Mouse (Mus musculus): ENCODE results near the gene Pin1. TPM values are rescaled to one million over a fixed set of nuclear protein-coding genes. Genes with fewer than 3 reads are reported as not detected.
"Not testable (repeated sequence)": the region's sequence is repeated elsewhere in the genome, so short reads cannot be mapped to it uniquely, and the experiment has no call there.

Gene Pin1
- polyA plus RNA-seq, 1 experiment from 2014 or later, result 43.7 TPM

DNA sequence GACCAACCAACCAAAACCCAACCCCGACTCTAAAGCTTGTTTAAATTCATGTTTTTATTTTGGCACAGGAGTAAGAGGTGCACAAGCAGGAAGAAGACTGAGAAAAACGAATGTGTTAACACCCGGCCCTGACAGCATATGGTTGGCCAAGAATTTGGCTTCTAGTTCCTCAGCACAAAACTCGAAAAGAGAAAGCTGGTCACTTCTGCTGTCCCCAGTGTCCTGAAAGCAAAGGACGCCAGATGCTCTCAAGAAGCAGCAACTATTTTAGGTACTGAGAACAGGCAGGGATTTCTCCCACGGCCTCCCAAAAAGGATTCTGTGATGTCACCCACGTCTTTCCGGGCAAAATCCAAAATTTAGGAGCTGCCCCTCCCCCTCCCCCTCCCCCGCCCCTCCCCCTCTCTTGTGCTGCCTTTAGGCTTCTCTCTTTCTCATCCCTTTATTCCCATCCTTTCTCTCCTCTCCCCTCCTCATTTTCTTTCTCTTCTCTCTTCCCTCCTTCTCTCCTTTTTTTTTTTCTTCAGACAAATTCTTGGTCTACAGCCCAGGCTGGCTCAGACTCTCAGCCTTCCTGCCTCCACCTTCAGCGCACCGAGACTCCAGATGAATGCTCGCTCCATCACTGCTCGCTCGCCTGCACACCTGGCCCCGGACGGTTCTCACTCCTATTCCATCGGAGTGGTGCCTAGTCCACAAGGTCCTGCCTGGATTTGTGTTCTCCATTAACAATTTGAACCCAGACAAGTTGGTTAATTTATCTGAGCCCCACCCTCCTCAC is 33.4 kb downstream of the Pin1 start:
- no peak overlapping the region for H3K27ac ChIP-seq
- H3K4me3 ChIP-seq, result no peak overlapping the region
- 46% methylated on average over 16 of the region's 17 CpGs for WGBS
- H3K4me1 ChIP-seq, result no peaks in the 10 kb centered on the region
- H3K9me3 ChIP-seq, result no peaks in the 10 kb centered on the region
- no peak overlapping the region for H3K9ac ChIP-seq
- no peak overlapping the region for H3K4me2 ChIP-seq
- no peaks in the 10 kb centered on the region for H3K36me3 ChIP-seq
- no peaks in the 10 kb centered on the region for H3K27me3 ChIP-seq
- ATAC-seq (ENCODE audit: insufficient number of reproducible peaks, low FRiP score, low TSS enrichment, low read depth), result no peak

- no peak overlapping the region for H3K27ac ChIP-seq
- no peaks in the 10 kb centered on the region for H3K9me3 ChIP-seq
- no peaks in the 10 kb centered on the region for H3K4me1 ChIP-seq
- ATAC-seq (ENCODE audit: insufficient number of reproducible peaks, low FRiP score, low TSS enrichment, low read depth), result no peak
- no peak overlapping the region for H3K9ac ChIP-seq
- H3K27me3 ChIP-seq, result peaks cover 8% of the 10 kb centered on the region
- no peak overlapping the region for H3K4me2 ChIP-seq
- 50% methylated on average over 1 of the region's 1 CpGs for WGBS
- no peak overlapping the region for H3K4me3 ChIP-seq
- no peaks in the 10 kb centered on the region for H3K36me3 ChIP-seq
Measured at GRCm38 (mm10) chr9:20689403-20689802, 37.5 kb downstream of the Pin1 start.

- Histone ChIP-seq H3K27me3 (peaks cover 13% of the 10 kb centered on the region), H3K4me3 (no peak overlapping the region), H3K27ac (no peak overlapping the region), H3K9ac (no peak overlapping the region), H3K36me3 (no peaks in the 10 kb centered on the region), H3K9me3 (no peaks in the 10 kb centered on the region), H3K4me2 (no peak overlapping the region), H3K4me1 (0 out of 2 replicates have a peak, but pooled peaks cover 3% of the 10 kb centered on the region)
- WGBS, result 4% methylated on average over 4 of the region's 4 CpGs
- no peak for ATAC-seq (ENCODE audit: insufficient number of reproducible peaks, low FRiP score, low TSS enrichment, low read depth)
Measured at GRCm38 (mm10) chr9:20689913-20690312, 38.0 kb downstream of the Pin1 start.

DNA sequence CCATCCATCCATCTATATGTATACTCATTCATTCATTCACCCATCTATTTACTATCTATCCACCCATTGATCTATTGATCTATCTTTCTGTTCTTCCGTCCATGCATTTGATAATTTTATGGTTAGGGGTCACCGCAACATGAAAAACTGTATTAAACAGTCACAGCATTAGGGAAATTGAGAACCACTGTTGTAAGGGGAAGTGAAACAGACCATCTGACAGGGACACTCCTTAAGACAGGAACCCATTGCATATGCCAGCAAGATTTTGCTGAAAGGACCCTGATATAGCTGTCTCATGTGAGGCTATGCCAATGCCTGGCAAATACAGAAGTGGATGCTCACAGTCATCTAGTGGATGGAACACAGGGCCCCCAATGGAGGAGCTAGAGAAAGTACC is 38.6 kb downstream of the Pin1 start:
- not testable (repeated sequence) for H3K9ac ChIP-seq; H3K27ac ChIP-seq; H3K4me2 ChIP-seq; ATAC-seq (ENCODE audit: insufficient number of reproducible peaks, low FRiP score, low TSS enrichment, low read depth); H3K4me1 ChIP-seq; H3K36me3 ChIP-seq; H3K9me3 ChIP-seq; H3K4me3 ChIP-seq
- WGBS, result 88% methylated on average over 2 of the region's 2 CpGs
- H3K27me3 ChIP-seq, result peaks cover 19% of the 10 kb centered on the region

- Histone ChIP-seq H3K4me1 (0 out of 2 replicates have a peak, but pooled peaks cover 6% of the 10 kb centered on the region), H3K27ac (no peak overlapping the region), H3K4me3 (no peak overlapping the region), H3K9me3 (no peaks in the 10 kb centered on the region), H3K27me3 (peaks cover 28% of the 10 kb centered on the region), H3K36me3 (no peaks in the 10 kb centered on the region), H3K4me2 (no peak overlapping the region), H3K9ac (no peak overlapping the region)
- no peak for ATAC-seq (ENCODE audit: insufficient number of reproducible peaks, low FRiP score, low TSS enrichment, low read depth)
- 79% methylated on average over 3 of the region's 3 CpGs for WGBS
Measured at GRCm38 (mm10) chr9:20692863-20693262, 41.0 kb downstream of the Pin1 start.

DNA sequence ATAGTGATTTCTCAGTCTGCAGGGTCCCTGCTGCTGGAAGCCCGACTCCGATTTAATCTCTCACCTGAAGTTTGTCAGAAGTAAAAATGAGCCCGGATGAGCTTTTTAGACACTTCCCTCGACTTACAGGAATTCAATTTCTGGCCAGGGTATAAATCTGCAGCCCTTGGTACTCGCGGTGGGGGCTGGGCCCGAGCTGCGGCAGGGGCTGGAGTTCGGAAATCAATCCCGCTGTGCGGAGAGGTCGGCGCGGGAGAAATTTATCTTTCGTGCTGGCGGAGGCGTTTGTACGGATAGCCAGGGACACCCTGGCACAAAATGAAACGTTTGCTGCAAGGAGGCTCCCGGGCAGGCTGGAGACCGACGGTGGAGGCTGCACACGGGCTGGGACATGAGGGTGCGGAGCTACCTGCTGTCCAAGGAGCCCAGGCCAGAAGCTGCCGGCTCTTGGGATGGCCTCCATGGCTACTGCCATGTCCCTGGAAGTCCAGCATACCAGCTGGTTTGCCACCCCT is 42.9 kb downstream of the Pin1 start:
- H3K9ac ChIP-seq, result no peak overlapping the region
- 5% methylated on average over 25 of the region's 25 CpGs for WGBS
- H3K4me1 ChIP-seq, result 0 out of 2 replicates have a peak, but pooled peaks cover 6% of the 10 kb centered on the region
- no peak for ATAC-seq (ENCODE audit: insufficient number of reproducible peaks, low FRiP score, low TSS enrichment, low read depth)
- H3K27ac ChIP-seq, result no peak overlapping the region
- no peaks in the 10 kb centered on the region for H3K36me3 ChIP-seq
- peak overlapping the region; percentile 17; the same call in 1 of the 2 replicates for H3K4me3 ChIP-seq
- H3K4me2 ChIP-seq, result peak overlapping the region; percentile 39
- peaks cover 28% of the 10 kb centered on the region for H3K27me3 ChIP-seq
- no peaks in the 10 kb centered on the region for H3K9me3 ChIP-seq

DNA sequence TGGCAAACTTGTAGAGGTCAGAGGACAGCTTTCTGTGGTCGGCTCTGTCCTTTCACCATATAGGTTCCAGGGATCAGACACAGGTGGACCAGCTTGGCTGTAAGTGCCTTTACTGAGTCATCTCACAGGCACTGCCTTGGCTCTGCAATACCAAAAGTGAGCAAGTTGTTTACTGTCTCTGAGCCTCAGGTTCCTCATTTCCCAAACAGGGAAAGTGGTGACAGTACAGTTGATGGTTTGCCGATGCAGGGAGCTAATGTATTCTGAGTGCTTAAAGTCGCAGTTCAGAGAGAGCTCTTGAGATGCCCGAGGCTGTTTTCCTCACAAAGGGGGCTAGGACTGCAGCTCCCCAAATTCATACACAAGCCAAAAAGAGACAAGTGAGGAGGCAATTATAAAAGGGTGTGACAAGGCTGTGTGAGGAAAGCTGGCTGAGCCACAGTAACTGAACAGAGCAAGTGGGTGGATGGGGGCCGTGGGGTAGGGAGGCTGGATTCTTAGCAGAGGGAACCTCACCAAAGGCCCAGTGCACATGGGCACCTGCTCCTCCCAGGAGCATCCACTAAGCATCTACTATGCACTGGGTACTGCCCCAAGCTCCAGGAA is 44.3 kb downstream of the Pin1 start:
- no peak overlapping the region for H3K4me3 ChIP-seq
- H3K36me3 ChIP-seq, result no peaks in the 10 kb centered on the region
- H3K27ac ChIP-seq, result no peak overlapping the region
- H3K9me3 ChIP-seq, result no peaks in the 10 kb centered on the region
- H3K4me1 ChIP-seq, result 0 out of 2 replicates have a peak, but pooled peaks cover 6% of the 10 kb centered on the region
- H3K27me3 ChIP-seq, result peaks cover 28% of the 10 kb centered on the region
- ATAC-seq (ENCODE audit: insufficient number of reproducible peaks, low FRiP score, low TSS enrichment, low read depth), result no peak
- H3K4me2 ChIP-seq, result no peak overlapping the region
- 65% methylated on average over 5 of the region's 5 CpGs for WGBS
- H3K9ac ChIP-seq, result no peak overlapping the region

DNA sequence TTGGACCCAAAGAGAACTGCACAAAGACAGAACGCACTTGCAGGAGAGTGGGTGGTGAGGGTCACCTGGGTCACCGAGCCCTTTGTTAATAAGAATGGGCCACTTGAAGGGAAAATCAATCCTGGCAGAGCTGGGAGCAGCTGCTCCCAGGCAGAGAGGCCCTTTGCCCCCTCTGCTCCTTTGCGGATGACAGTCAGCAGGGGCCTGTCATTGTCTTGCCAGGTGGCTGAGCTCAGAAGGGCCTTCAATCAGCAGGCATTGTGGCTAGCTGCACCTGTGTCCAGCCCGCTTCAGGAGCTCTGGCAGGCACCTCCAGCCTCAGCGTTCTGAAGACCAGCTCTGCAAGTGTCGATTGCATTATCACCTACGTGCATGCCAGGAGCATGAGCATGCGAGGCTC is 45.6 kb downstream of the Pin1 start:
- Histone ChIP-seq H3K27me3 (peaks cover 28% of the 10 kb centered on the region), H3K4me2 (no peak overlapping the region), H3K9ac (no peak overlapping the region), H3K36me3 (no peaks in the 10 kb centered on the region), H3K4me1 (0 out of 2 replicates have a peak, but pooled peaks cover 6% of the 10 kb centered on the region), H3K4me3 (no peak overlapping the region), H3K9me3 (no peaks in the 10 kb centered on the region), H3K27ac (no peak overlapping the region)
- 41% methylated on average over 8 of the region's 8 CpGs for WGBS
- no peak; the same call in 1 of the 2 replicates for ATAC-seq (ENCODE audit: insufficient number of reproducible peaks, low FRiP score, low TSS enrichment, low read depth)

- H3K36me3 ChIP-seq, result no peaks in the 10 kb centered on the region
- no peak for ATAC-seq (ENCODE audit: insufficient number of reproducible peaks, low FRiP score, low TSS enrichment, low read depth)
- H3K9ac ChIP-seq, result no peak overlapping the region
- no peak overlapping the region for H3K4me3 ChIP-seq
- H3K27me3 ChIP-seq, result no peaks in the 10 kb centered on the region; the same call in 1 of the 2 replicates
- 55% methylated on average over 8 of the region's 8 CpGs for WGBS
- H3K4me1 ChIP-seq, result no peaks in the 10 kb centered on the region
- 0 out of 2 replicates have a peak overlapping the region, but pooled peaks have one; percentile 24 for H3K27ac ChIP-seq
- no peaks in the 10 kb centered on the region for H3K9me3 ChIP-seq
- H3K4me2 ChIP-seq, result no peak overlapping the region
Measured at GRCm38 (mm10) chr9:20703832-20704380, 52.0 kb downstream of the Pin1 start.

- no peak overlapping the region for H3K4me3 ChIP-seq
- ATAC-seq (ENCODE audit: insufficient number of reproducible peaks, low FRiP score, low TSS enrichment, low read depth), result no peak
- no peak overlapping the region for H3K4me2 ChIP-seq
- H3K9ac ChIP-seq, result no peak overlapping the region
- H3K27me3 ChIP-seq, result no peaks in the 10 kb centered on the region; the same call in 1 of the 2 replicates
- H3K27ac ChIP-seq, result no peak overlapping the region
- no peaks in the 10 kb centered on the region for H3K9me3 ChIP-seq
- no peaks in the 10 kb centered on the region for H3K36me3 ChIP-seq
- no peaks in the 10 kb centered on the region for H3K4me1 ChIP-seq
Measured at GRCm38 (mm10) chr9:20705420-20705819, 53.5 kb downstream of the Pin1 start.

- no peak for ATAC-seq (ENCODE audit: insufficient number of reproducible peaks, low FRiP score, low TSS enrichment, low read depth)
- H3K9me3 ChIP-seq, result no peaks in the 10 kb centered on the region
- 24% methylated on average over 4 of the region's 4 CpGs for WGBS
- H3K4me3 ChIP-seq, result no peak overlapping the region
- no peak overlapping the region for H3K27ac ChIP-seq
- no peaks in the 10 kb centered on the region; the same call in 1 of the 2 replicates for H3K27me3 ChIP-seq
- H3K4me2 ChIP-seq, result no peak overlapping the region
- no peaks in the 10 kb centered on the region for H3K36me3 ChIP-seq
- H3K9ac ChIP-seq, result no peak overlapping the region
- H3K4me1 ChIP-seq, result no peaks in the 10 kb centered on the region
Measured at GRCm38 (mm10) chr9:20705981-20706380, 54.1 kb downstream of the Pin1 start.

- no peak overlapping the region for H3K4me3 ChIP-seq
- H3K4me2 ChIP-seq, result no peak overlapping the region
- H3K27ac ChIP-seq, result no peak overlapping the region
- H3K27me3 ChIP-seq, result no peaks in the 10 kb centered on the region
- H3K9ac ChIP-seq, result no peak overlapping the region
- no peaks in the 10 kb centered on the region for H3K9me3 ChIP-seq
- WGBS, result 77% methylated on average over 3 of the region's 3 CpGs
- ATAC-seq (ENCODE audit: insufficient number of reproducible peaks, low FRiP score, low TSS enrichment, low read depth), result no peak
- H3K4me1 ChIP-seq, result no peaks in the 10 kb centered on the region
- no peaks in the 10 kb centered on the region for H3K36me3 ChIP-seq
Measured at GRCm38 (mm10) chr9:20710471-20710870, 58.6 kb downstream of the Pin1 start.

Measured in limb, embryonic 15.5 days (tissue).